Comparison of ENCODE assay signal across 12 mouse cellular contexts in the genomic region with DNA sequence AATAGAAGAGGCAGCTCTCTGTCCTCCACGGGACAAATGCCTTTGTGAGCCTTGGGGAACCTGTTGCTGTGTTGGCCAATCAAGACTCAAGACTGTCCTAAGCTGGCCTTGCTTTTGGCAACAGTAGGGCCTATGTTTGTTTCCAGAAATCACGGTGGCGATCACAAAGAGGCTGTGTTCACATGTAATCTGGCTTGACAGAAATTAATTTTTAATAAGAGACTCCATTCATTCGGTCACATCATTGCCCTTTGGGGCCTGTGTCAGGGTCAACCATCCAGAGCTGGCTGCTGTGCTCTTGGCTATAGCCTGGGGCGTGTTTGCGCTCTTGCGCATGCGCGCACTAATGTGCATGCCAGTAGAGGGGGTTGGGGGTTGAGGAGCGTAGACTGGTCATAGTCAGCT. TPM values are rescaled to one million over a fixed set of nuclear protein-coding genes. Genes with fewer than 3 reads are reported as not detected.
DNase-seq lines count a peak whose midpoint lies in the region; ATAC-seq and TF ChIP-seq lines count a peak whose summit lies in the region.
"Had no signal": no experiment of that assay in that cellular context is flagged by ENCODE, and none has a peak within 500 bp of the region (broad histone marks: within the 10 kb centered on the region; RNA-seq: fewer than 3 reads in every experiment).

No protein-coding gene starts in this region.

- TF ChIP-seq POLR2A in thymus, adult 2 months (IDR thresholded peaks at IDR 0.05; ENCODE audit: control insufficient read depth, extremely low read depth, insufficient read depth, low read length, poor library complexity), result no peak

- no peaks in the 10 kb centered on the region for H3K27me3 ChIP-seq in forebrain, embryonic 11.5 days (ENCODE audit: control insufficient read depth, insufficient read depth, low read length)
- H3K27me3 ChIP-seq in forebrain, embryonic 15.5 days, result no peaks in the 10 kb centered on the region
- H3K27me3 ChIP-seq in kidney, embryonic 16.5 days (ENCODE audit: insufficient read depth, low read length), result no peaks in the 10 kb centered on the region
- no peaks in the 10 kb centered on the region for H3K27me3 ChIP-seq in embryonic facial prominence, embryonic 11.5 days (ENCODE audit: control insufficient read depth, insufficient read depth, low read length)
- 0 out of 2 replicates have a peak, but pooled peaks cover 6% of the 10 kb centered on the region for H3K27me3 ChIP-seq in midbrain, embryonic 15.5 days (replicated peaks)
- H3K27me3 ChIP-seq in thymus, adult 2 months (ENCODE audit: control insufficient read depth, insufficient read depth, low read length), result no peaks in the 10 kb centered on the region
- H3K27me3 ChIP-seq: Patski had no signal

- H3K9me3 ChIP-seq in forebrain, embryonic 11.5 days (ENCODE audit: control insufficient read depth, low read length), result no peaks in the 10 kb centered on the region
- no peaks in the 10 kb centered on the region for H3K9me3 ChIP-seq in forebrain, embryonic 15.5 days
- no peaks in the 10 kb centered on the region for H3K9me3 ChIP-seq in kidney, embryonic 16.5 days (ENCODE audit: low read length)
- H3K9me3 ChIP-seq in embryonic facial prominence, embryonic 11.5 days (replicated peaks; ENCODE audit: control insufficient read depth, low read length), result no peaks in the 10 kb centered on the region
- no peaks in the 10 kb centered on the region for H3K9me3 ChIP-seq in midbrain, embryonic 15.5 days
- H3K9me3 ChIP-seq: liver, embryonic 13.5 days had no signal

- H3K4me2 ChIP-seq in forebrain, embryonic 11.5 days (ENCODE audit: low read depth, low read length, severe bottlenecking), result no peak overlapping the region
- H3K4me2 ChIP-seq in forebrain, embryonic 15.5 days (replicated peaks), result no peak overlapping the region
- no peak overlapping the region for H3K4me2 ChIP-seq in kidney, embryonic 16.5 days (replicated peaks; ENCODE audit: low read depth, low read length)
- H3K4me2 ChIP-seq in embryonic facial prominence, embryonic 11.5 days (ENCODE audit: low read depth, low read length), result no peak overlapping the region
- H3K4me2 ChIP-seq in midbrain, embryonic 15.5 days, result no peak overlapping the region
- H3K4me2 ChIP-seq: liver, embryonic 13.5 days had no signal

- H3K36me3 ChIP-seq in forebrain, embryonic 11.5 days (ENCODE audit: control insufficient read depth, insufficient read depth, low read length), result no peaks in the 10 kb centered on the region
- H3K36me3 ChIP-seq in forebrain, embryonic 15.5 days, result no peaks in the 10 kb centered on the region
- no peaks in the 10 kb centered on the region for H3K36me3 ChIP-seq in kidney, embryonic 16.5 days (ENCODE audit: insufficient read depth, low read length)
- no peaks in the 10 kb centered on the region for H3K36me3 ChIP-seq in embryonic facial prominence, embryonic 11.5 days (replicated peaks; ENCODE audit: control insufficient read depth, insufficient read depth, low read depth, low read length)
- H3K36me3 ChIP-seq in midbrain, embryonic 15.5 days (replicated peaks), result no peaks in the 10 kb centered on the region
- no peaks in the 10 kb centered on the region for H3K36me3 ChIP-seq in thymus, adult 2 months (ENCODE audit: control insufficient read depth, insufficient read depth, low read length)
- H3K36me3 ChIP-seq: liver, embryonic 13.5 days had no signal

- DNase-seq in forebrain, embryonic 11.5 days (ENCODE audit: low spot score), result no peak
- DNase-seq in kidney, adult 18-20 months, result no peak
- DNase-seq in embryonic facial prominence, embryonic 11.5 days (ENCODE audit: low spot score), result no peak
- DNase-seq in adrenal gland, postnatal 25 days, result no peak
- DNase-seq in thymus, adult 2 months, result no peak
- DNase-seq: cerebellum, postnatal 14 days; layer of hippocampus, adult 9-11 months; liver, embryonic 13.5 days had no signal

- no peak overlapping the region for H3K4me3 ChIP-seq in forebrain, embryonic 11.5 days (ENCODE audit: low read depth, low read length)
- no peak overlapping the region for H3K4me3 ChIP-seq in forebrain, embryonic 15.5 days
- H3K4me3 ChIP-seq in kidney, embryonic 16.5 days (ENCODE audit: low read length), result no peak overlapping the region
- H3K4me3 ChIP-seq in embryonic facial prominence, embryonic 11.5 days (ENCODE audit: low read depth, low read length), result no peak overlapping the region
- H3K4me3 ChIP-seq in midbrain, embryonic 15.5 days, result no peak overlapping the region
- no peak overlapping the region for H3K4me3 ChIP-seq in thymus, adult 2 months (ENCODE audit: control insufficient read depth, insufficient read depth, low read length)
- H3K4me3 ChIP-seq: liver, embryonic 13.5 days had no signal

- peak; percentile 19; the same call in 1 of the 2 replicates for ATAC-seq in forebrain, embryonic 11.5 days (replicated peaks; ENCODE audit: low FRiP score)
- no peak for ATAC-seq in forebrain, embryonic 15.5 days (replicated peaks)
- peak; percentile 55; the same call in 1 of the 2 replicates for ATAC-seq in kidney, embryonic 16.5 days (ENCODE audit: low FRiP score, low TSS enrichment)
- peak; percentile 77 for ATAC-seq in embryonic facial prominence, embryonic 11.5 days (replicated peaks; ENCODE audit: insufficient number of reproducible peaks, low FRiP score, low TSS enrichment, low read depth)
- ATAC-seq in midbrain, embryonic 15.5 days (replicated peaks), result peak; percentile 39; the same call in 1 of the 2 replicates
- ATAC-seq: Patski had no signal

- 88% methylated on average over 10 of the region's 10 CpGs for WGBS in forebrain, embryonic 11.5 days
- 92% methylated on average over 10 of the region's 10 CpGs for WGBS in forebrain, embryonic 15.5 days
- WGBS in kidney, embryonic 16.5 days, result 84% methylated on average over 10 of the region's 10 CpGs
- 81% methylated on average over 10 of the region's 10 CpGs for WGBS in embryonic facial prominence, embryonic 11.5 days
- WGBS in midbrain, embryonic 15.5 days, result 77% methylated on average over 10 of the region's 10 CpGs
- 95% methylated on average over 10 of the region's 10 CpGs for WGBS in thymus, adult 2 months

- no peak overlapping the region for H3K9ac ChIP-seq in forebrain, embryonic 11.5 days (ENCODE audit: low read length)
- H3K9ac ChIP-seq in forebrain, embryonic 15.5 days (replicated peaks), result no peak overlapping the region
- H3K9ac ChIP-seq in kidney, embryonic 16.5 days (replicated peaks; ENCODE audit: low read length), result no peak overlapping the region
- H3K9ac ChIP-seq in embryonic facial prominence, embryonic 11.5 days (replicated peaks; ENCODE audit: low read length), result no peak overlapping the region
- H3K9ac ChIP-seq in midbrain, embryonic 15.5 days, result no peak overlapping the region
- H3K9ac ChIP-seq: liver, embryonic 13.5 days had no signal

- no peak for TF ChIP-seq CTCF in thymus, adult 2 months (IDR thresholded peaks at IDR 0.05; ENCODE audit: borderline replicate concordance, control insufficient read depth, extremely low read depth, insufficient read depth, low read length, poor library complexity)

- no peak overlapping the region for H3K27ac ChIP-seq in forebrain, embryonic 11.5 days (ENCODE audit: low read depth, low read length)
- H3K27ac ChIP-seq in forebrain, embryonic 15.5 days (replicated peaks), result no peak overlapping the region
- no peak overlapping the region for H3K27ac ChIP-seq in kidney, embryonic 16.5 days (ENCODE audit: low read length)
- no peak overlapping the region for H3K27ac ChIP-seq in embryonic facial prominence, embryonic 11.5 days (replicated peaks; ENCODE audit: low read depth, low read length)
- no peak overlapping the region for H3K27ac ChIP-seq in midbrain, embryonic 15.5 days
- no peak overlapping the region for H3K27ac ChIP-seq in thymus, adult 2 months (ENCODE audit: control insufficient read depth, insufficient read depth, low read length)
- H3K27ac ChIP-seq: liver, embryonic 13.5 days had no signal

- H3K4me1 ChIP-seq in forebrain, embryonic 11.5 days (replicated peaks; ENCODE audit: control insufficient read depth, insufficient read depth, low read length), result peaks cover 5% of the 10 kb centered on the region; the same call in 1 of the 2 replicates
- no peaks in the 10 kb centered on the region for H3K4me1 ChIP-seq in forebrain, embryonic 15.5 days
- H3K4me1 ChIP-seq in kidney, embryonic 16.5 days (ENCODE audit: insufficient read depth, low read length), result peaks cover 29% of the 10 kb centered on the region
- H3K4me1 ChIP-seq in embryonic facial prominence, embryonic 11.5 days (ENCODE audit: control insufficient read depth, insufficient read depth, low read length), result no peaks in the 10 kb centered on the region
- no peaks in the 10 kb centered on the region; the same call in 1 of the 2 replicates for H3K4me1 ChIP-seq in midbrain, embryonic 15.5 days
- peaks cover 22% of the 10 kb centered on the region for H3K4me1 ChIP-seq in thymus, adult 2 months (replicated peaks; ENCODE audit: control insufficient read depth, insufficient read depth, low read length)

RNA-seq across cellular contexts. Expression of a gene that starts 21.0 kb away (rescaled TPM):
- polyA plus RNA-seq in forebrain, embryonic 11.5 days (2014; fragmentation: Nextera tagmentation; extraction: Ambion mirVana), result 57.7 and 63.1 TPM in 2 replicates
- polyA plus RNA-seq in forebrain, embryonic 15.5 days (2015; fragmentation: Nextera tagmentation; extraction: Ambion mirVana), result 33.3 and 36.4 TPM in 2 replicates
- 87.9 and 95.9 TPM in 2 replicates for polyA plus RNA-seq in kidney, embryonic 16.5 days (2015; fragmentation: Nextera tagmentation; extraction: Ambion mirVana)
- polyA plus RNA-seq in embryonic facial prominence, embryonic 11.5 days (2014; fragmentation: Nextera tagmentation; extraction: Ambion mirVana), result 115 and 123 TPM in 2 replicates
- polyA plus RNA-seq in midbrain, embryonic 15.5 days (2015; fragmentation: Nextera tagmentation; extraction: Ambion mirVana), result 27.0 and 28.3 TPM in 2 replicates
- 101 and 136 TPM in 2 replicates for total RNA-seq in adrenal gland, postnatal 25 days (2021)
- 43.9 and 46.1 TPM in 2 replicates for polyA plus RNA-seq in thymus, adult 2 months (2012; rRNA removed)
